Mouse (Mus musculus) erythroblast, embryonic 14.5 days (primary cell): ENCODE data around the gene Clk2. TPM values are rescaled to one million over a fixed set of nuclear protein-coding genes. Genes with fewer than 3 reads are reported as not detected.

Experiments
- H3K27me3 ChIP-seq: 2 replicates; pipeline ENCODE4 v1.6.1; 2012; ENCODE audit warnings: inconsistent platforms; ENCODE audit not compliant: control insufficient read depth
- H3K36me3 ChIP-seq: 2 replicates; pipeline ENCODE4 v1.6.1; 2012; ENCODE audit warnings: mild to moderate bottlenecking, inconsistent platforms; ENCODE audit not compliant: control insufficient read depth
- H3K4me1 ChIP-seq: 2 replicates; pipeline ENCODE4 v1.6.1; 2012; ENCODE audit warnings: inconsistent platforms; ENCODE audit not compliant: control insufficient read depth
- H3K4me3 ChIP-seq: replicated peaks from 2 replicates; pipeline ENCODE3; 2012; ENCODE audit warnings: moderate library complexity, mild to moderate bottlenecking, inconsistent platforms
- H3K9me3 ChIP-seq: 2 replicates; pipeline ENCODE4 v1.6.1; 2012; ENCODE audit warnings: low read length, inconsistent platforms, mixed read lengths; ENCODE audit not compliant: control insufficient read depth
- GATA1 ChIP-seq: IDR thresholded peaks from 2 replicates; pipeline ENCODE4 v1.6.1; 2012; ENCODE audit warnings: low read length, inconsistent platforms, mixed read lengths
- TAL1 ChIP-seq: IDR thresholded peaks from 3 replicates; pipeline ENCODE4 v1.6.1; 2012; ENCODE audit warnings: low read length, inconsistent platforms, mixed read lengths
- polyA plus RNA-seq: library from polyadenylated mRNA; stranded (reverse); fragments of >175 nt; gene quantifications from 2 replicates; pipeline ENCODE4 v1.2.3, GENCODE M21; 2012

Gene Clk2
- polyA plus RNA-seq = 2.4 and 3.0 TPM in 2 replicates

DNA sequence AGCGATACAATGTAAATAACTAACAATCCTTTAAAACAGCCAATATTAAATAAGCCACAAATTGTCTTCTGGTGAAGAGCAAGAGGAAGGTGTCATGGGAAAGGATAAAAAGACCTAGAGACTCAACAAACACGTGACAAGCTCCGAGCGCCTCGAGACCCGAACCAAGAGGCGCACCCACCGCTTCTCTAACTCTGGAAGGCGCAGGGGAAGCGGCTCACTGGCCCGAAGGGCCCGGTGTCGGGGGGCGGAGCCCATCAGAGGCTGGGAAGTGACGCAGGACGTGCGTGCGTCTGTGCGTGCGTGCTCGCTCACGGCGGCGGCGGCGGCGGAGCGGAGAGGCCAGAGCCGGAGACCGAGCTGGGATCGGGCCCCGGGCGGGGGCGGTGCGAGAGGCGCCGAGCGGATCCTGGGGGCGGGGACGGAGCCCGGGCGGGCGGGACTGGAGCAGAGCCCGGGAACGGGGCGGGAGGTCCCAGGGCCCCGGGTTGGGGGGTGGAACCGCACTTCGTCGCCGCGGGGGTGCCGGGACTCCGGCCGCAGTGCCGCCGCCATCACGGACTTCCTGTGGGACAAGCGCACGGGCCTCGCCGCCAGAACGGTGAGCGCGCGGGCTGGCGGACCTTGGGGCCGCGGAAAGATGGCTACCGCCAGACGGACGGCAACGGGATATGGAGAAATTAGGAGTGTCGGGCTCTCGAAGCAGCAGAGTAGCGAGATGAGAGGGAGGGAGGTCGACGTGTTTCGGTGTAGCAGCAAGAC lies at the start of gene Clk2:
Clk2 (plus strand) TSS at position 290 of the 762 bp plus-strand sequence.
- H3K4me3 ChIP-seq = peak within 1 kb of the TSS; percentile 97
- no peak for TF ChIP-seq TAL1
- H3K4me1 ChIP-seq = peaks cover 49% of the 10 kb centered on the region
- no peaks in the 10 kb centered on the region for H3K9me3 ChIP-seq
- peaks cover 35% of the 10 kb centered on the region for H3K36me3 ChIP-seq
- H3K27me3 ChIP-seq = peaks cover 3% of the 10 kb centered on the region

DNA sequence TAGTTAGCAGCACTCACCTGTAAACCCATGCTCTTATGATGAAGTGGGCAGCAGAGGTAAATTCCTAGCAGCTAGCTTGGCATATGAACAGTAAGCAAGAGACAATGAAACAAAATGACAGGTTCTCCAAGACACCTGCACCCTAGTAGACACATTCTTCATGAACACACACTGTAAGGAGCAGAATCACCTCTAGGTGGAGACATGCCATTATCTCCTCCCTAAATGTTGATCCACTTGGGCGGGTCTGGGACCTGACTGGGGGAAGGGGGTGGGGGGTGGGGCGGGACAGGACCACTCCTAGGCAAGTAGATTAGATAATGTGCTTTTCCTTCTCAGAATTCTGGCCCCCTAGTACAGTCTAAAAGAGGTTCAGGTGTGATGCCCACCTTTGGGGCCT lies 49.1 kb upstream of the Clk2 start:
- peaks cover 2% of the 10 kb centered on the region for H3K36me3 ChIP-seq
- no peak overlapping the region for H3K4me3 ChIP-seq
- TF ChIP-seq GATA1 (no peak), TAL1 (no peak)
- no peaks in the 10 kb centered on the region for H3K9me3 ChIP-seq
- peaks cover 45% of the 10 kb centered on the region for H3K4me1 ChIP-seq
- peaks cover 3% of the 10 kb centered on the region; the same call in 1 of the 2 replicates for H3K27me3 ChIP-seq

DNA sequence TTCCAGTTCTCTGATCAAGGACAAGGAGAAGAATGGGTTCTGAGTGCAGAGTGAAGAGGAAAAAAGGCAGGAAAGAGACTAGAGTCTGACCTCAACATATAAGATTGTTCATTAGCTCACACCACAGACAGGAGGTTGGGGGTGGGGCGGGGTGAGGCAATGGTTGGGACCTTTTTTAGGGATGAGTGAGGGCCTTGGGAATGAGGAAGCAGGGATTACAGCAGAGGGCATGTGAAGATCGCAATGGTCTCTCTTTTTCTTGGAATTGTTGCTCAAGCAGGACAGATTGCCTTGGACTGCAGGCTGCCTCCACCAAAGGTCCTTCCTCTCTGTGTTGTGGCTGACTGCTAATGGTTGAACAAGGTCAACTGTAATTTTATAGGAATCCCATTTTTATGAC lies 41.3 kb upstream of the Clk2 start:
- TF ChIP-seq GATA1 (no peak), TAL1 (no peak)
- peaks cover 40% of the 10 kb centered on the region for H3K4me1 ChIP-seq
- no peak overlapping the region for H3K4me3 ChIP-seq
- H3K27me3 ChIP-seq = no peaks in the 10 kb centered on the region
- H3K36me3 ChIP-seq = no peaks in the 10 kb centered on the region
- no peaks in the 10 kb centered on the region for H3K9me3 ChIP-seq

DNA sequence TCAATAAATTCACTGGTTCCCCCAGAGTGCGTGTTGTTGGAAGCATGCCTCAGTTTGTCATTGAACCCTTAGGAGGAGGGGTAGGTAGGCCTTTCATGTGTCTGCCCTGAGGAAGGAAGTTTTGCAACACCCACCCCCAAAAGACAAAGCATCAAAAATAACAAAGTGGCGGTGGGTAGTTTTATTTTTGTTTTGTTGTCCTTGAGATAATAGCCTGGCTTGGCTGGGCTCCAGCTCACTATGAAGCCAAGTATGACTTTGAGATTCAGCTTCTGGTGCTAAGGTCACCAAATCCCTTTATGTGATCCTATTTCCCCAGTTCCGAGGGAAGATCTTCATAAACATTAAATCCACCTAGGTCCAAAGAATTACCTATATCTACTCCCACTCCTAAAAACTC lies 40.4 kb upstream of the Clk2 start:
- H3K9me3 ChIP-seq = no peaks in the 10 kb centered on the region
- H3K36me3 ChIP-seq = peaks cover 2% of the 10 kb centered on the region; the same call in 1 of the 2 replicates
- TF ChIP-seq TAL1 (no peak), GATA1 (no peak)
- peaks cover 48% of the 10 kb centered on the region for H3K4me1 ChIP-seq
- H3K4me3 ChIP-seq = no peak overlapping the region
- no peaks in the 10 kb centered on the region for H3K27me3 ChIP-seq

DNA sequence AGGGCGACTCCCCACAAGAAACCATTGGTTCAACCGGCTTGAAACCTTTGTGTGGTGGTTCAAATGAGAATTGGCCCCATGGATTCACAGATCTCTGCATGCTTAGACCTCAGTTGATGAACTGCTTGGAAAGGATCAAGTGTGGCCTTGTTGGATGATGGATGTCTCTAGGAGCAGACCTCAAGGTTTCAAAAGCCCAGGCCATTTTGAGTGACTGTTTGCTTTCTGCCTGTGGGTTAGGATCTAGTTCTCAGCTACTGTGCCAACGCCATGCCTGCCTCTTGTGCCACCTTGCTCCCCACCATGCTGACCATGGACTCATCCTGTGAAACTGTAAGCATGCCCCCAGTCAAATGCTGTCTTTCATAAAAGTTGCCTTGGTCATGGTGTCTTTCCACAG lies 38.6 kb upstream of the Clk2 start:
- no peaks in the 10 kb centered on the region for H3K27me3 ChIP-seq
- H3K36me3 ChIP-seq = peaks cover 2% of the 10 kb centered on the region; the same call in 1 of the 2 replicates
- no peak overlapping the region for H3K4me3 ChIP-seq
- no peaks in the 10 kb centered on the region for H3K9me3 ChIP-seq
- H3K4me1 ChIP-seq = peaks cover 58% of the 10 kb centered on the region
- TF ChIP-seq TAL1 (no peak), GATA1 (no peak)

GRCm38 (mm10) chr3:89129908-89130307 lies 34.7 kb upstream of the Clk2 start:
- Histone ChIP-seq H3K9me3 (no peaks in the 10 kb centered on the region), H3K4me3 (no peak overlapping the region), H3K27me3 (no peaks in the 10 kb centered on the region), H3K4me1 (peaks cover 78% of the 10 kb centered on the region), H3K36me3 (peaks cover 5% of the 10 kb centered on the region)
- TF ChIP-seq GATA1 (no peak), TAL1 (no peak)

DNA sequence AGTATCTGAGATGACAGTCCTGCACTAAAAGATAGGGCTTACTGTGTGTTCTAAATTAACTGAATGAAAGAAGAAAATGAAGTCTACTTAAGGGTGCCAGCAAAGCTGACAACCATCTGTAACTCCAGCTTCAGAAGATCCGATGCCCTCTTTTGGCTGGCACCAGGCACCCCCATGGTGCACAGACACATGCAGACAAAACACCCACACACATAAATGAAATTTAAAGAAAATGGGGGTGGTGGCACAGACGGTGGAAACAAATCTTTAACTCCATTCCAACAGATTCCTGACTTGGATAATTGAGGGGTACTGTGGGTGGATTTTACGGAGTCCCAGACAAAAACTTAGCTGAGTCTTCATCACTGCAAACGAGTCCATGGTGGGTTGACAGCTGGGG lies 32.8 kb upstream of the Clk2 start:
- TF ChIP-seq GATA1 (no peak), TAL1 (no peak)
- Histone ChIP-seq H3K4me1 (peaks cover 91% of the 10 kb centered on the region), H3K4me3 (peak overlapping the region; percentile 66), H3K27me3 (no peaks in the 10 kb centered on the region), H3K9me3 (no peaks in the 10 kb centered on the region), H3K36me3 (peaks cover 9% of the 10 kb centered on the region)

DNA sequence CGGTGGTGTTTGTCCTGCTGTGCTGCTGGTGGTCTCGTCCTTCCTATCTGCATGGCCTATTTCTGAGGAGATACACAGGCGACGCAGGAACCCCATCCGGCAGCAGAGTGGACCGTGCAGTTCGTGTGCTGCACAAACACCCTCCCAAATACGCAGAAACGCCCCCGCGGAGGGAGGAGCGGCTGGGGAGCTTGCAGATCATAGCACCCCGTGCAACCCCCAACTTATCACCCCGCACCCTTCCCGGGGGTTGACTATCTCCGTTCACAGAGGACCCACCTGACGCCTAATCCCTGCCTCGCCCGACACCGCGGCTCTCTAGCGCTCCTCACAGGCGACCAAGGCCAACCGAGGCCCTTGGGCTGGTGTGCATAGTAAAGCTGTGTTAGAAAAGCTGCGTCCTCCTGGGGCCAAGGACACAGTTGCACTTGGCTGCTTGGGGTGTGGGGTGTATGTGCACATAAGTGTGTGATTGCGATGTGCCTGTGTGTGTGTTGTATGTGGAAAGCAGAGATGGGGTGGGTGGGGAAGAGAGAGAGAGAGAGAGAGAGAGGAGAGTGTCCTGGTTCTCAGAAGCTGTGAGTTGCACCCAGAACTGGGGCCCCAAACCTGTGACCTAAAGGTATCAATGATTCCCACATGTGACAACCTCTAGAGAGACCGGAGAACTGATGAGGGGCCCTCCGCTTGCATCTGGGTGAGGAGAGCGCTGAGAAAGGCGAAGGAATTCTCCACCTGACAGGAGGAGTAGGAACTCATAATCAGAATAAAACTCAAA lies 32.1 kb upstream of the Clk2 start:
- H3K9me3 ChIP-seq = no peaks in the 10 kb centered on the region
- peak overlapping the region; percentile 66 for H3K4me3 ChIP-seq
- TF ChIP-seq GATA1 (peak; percentile 65), TAL1 (peak; percentile 74)
- no peaks in the 10 kb centered on the region for H3K27me3 ChIP-seq
- peaks cover 95% of the 10 kb centered on the region for H3K4me1 ChIP-seq
- H3K36me3 ChIP-seq = peaks cover 15% of the 10 kb centered on the region

DNA sequence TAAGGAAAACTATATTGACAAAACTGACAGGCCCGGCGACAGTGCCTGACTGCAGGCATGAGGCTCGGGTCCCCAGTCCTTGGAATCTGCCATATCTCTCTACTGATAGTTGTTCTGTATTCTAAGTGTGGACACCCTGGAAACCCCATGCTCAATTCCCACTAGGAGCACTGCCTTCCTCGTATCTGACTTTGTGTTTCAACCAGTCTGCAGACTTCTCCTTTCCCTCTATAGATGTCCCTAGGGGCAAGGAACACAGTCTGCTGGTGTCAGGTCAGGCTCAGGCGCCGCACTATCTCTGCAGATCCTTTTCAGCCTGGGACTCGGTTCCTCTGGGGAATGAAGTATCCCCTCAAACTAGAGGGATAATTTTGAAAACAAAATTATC lies 31.5 kb upstream of the Clk2 start:
- TF ChIP-seq TAL1 = no peak
- TF ChIP-seq GATA1 = no peak
- no peaks in the 10 kb centered on the region for H3K27me3 ChIP-seq
- H3K36me3 ChIP-seq = peaks cover 21% of the 10 kb centered on the region
- H3K4me3 ChIP-seq = peak overlapping the region; percentile 66
- peaks cover 95% of the 10 kb centered on the region for H3K4me1 ChIP-seq
- no peaks in the 10 kb centered on the region for H3K9me3 ChIP-seq
